Mouse (Mus musculus): Measurements from ENCODE around the gene Hdgfl1.

The Hdgfl1 gene

DNA sequence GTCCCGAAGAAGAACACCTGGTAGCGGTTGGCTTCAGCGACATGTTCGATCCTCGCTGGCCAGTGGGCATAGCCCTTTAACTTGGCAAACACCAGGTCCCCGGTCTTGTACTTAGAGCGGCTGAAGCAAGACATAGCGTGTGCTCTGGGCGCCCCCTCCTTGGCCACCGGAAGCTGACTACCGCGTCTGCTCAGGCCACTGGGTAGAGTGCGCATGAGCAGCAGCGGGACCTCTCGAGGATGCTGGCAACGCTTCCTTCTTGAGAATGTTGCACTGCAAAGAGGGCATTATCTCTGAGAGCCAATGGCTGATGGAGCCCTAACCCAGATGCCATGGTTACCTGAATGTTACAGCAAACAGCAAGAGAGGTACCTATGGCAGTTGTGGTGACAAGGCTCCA lies at the start of gene Hdgfl1:
Hdgfl1 (minus strand) TSS at position 211 of the 400 bp plus-strand sequence.
- DNase-seq, result no peak

GRCm38 (mm10) chr13:26795460-26795859 lies 25.5 kb upstream of the Hdgfl1 start:
- no peak for DNase-seq

DNA sequence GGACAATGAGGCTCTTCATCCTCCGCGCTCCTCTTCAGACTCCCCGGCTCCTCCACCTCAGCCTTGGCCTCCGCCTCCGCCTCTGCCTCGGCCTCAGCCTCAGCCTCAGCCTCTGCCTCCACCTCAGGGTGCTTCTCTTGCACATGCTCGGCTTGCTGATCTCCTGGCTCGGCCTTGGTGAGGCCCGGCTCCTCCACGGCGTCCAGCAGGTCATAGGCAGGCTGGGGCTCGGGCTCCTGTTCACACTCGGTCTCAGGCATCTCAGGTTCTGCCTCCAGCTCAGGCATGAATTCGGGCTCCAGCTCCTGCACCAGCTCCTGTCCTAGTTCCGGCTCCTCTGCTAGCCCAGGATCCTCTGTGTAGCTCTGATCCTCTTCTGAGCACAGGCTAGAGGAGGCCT lies 541 bp downstream of the Hdgfl1 start:
- DNase-seq, result no peak

DNA sequence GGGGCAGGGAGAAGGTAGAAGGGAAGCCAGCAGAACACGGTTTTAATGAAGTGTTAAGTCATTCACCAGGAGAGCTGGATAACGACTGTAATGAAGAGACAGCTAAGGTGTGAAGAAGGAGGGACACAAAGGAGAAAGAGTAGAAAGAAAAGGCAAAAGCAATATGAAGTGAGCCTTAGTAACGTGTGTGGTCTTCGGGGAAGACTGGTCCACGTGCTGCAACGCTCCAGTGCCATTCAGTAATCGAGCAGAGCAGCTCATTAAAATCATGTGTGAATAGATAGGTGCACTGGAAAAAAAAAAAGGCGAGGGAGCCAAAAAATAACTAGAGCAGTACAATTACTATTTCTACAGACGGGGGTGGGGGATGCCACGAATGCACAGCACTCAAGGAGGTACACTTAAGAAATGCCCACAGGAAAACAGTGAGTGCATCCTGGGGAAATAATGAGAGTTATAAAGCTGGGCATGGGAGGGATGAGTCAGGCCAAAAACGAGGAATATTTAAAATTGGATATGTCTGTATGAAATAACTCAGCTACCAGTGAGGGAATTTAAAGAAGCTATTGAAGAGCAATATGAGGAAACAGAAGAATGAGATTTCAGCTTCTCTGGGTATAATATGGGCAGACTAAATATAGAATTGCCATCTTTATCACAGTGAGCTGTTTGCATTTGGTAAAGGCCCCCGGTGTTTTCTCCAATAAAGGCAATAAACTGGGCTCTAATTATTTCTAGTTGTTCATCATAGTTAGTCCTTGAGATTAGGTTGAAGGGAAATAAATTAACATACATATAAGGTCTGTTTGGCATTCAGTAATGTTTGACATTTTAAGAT lies 7.8 kb downstream of the Hdgfl1 start:
- DNase-seq, result no peak

GRCm38 (mm10) chr13:26752863-26753262 lies 17.1 kb downstream of the Hdgfl1 start:
- no peak for DNase-seq

GRCm38 (mm10) chr13:26752414-26752813 lies 17.6 kb downstream of the Hdgfl1 start:
- DNase-seq, result no peak

GRCm38 (mm10) chr13:26745760-26746457 lies 24.1 kb downstream of the Hdgfl1 start:
- no peak for DNase-seq

- no peak for DNase-seq
Measured at GRCm38 (mm10) chr13:26745059-26745759, 24.8 kb downstream of the Hdgfl1 start.

DNA sequence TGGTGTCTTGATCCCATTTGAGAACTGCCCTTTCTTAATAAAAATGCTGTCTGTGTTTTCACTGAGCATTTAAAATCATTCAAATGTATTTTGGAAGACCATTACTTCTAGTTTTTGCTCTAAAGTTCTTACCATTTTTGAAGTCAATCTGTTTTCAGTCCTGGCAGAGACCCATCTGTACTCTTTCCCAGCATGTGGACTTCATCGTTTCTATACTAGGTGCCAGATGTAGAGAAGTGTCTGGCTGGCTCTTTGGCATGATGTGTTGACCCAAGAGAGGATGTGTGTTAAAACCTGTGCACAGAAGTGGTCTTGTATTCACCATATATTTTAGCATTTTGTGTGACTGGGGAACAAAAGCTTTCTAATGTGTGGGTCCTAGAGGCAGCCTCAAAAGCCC lies 25.9 kb downstream of the Hdgfl1 start:
- no peak for DNase-seq

GRCm38 (mm10) chr13:26734981-26735380 lies 35.0 kb downstream of the Hdgfl1 start:
- DNase-seq, result no peak

- DNase-seq, result no peak
Measured at GRCm38 (mm10) chr13:26724250-26724649, 45.7 kb downstream of the Hdgfl1 start.

GRCm38 (mm10) chr13:26721333-26721732 lies 48.6 kb downstream of the Hdgfl1 start:
- no peak for DNase-seq

DNA sequence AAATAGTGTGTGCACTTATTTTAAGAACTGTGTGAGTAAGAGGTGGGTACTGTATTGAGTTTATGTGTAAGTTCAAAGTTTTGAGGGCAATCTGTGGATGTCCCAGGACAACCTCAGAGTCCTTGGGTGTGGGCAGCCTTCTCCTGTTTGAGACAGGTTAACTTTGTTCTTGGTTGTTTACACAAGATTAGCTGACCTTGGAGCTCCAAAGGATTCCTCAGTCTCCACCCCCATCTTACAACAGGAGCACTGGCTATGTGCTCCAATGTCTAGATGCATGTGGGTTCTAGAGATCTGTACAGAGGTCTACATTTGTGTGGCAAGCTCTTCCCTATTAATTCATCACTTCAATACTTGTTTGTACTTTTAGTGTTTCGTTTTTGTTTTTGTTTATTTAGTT lies 49.0 kb downstream of the Hdgfl1 start:
- DNase-seq, result no peak

DNA sequence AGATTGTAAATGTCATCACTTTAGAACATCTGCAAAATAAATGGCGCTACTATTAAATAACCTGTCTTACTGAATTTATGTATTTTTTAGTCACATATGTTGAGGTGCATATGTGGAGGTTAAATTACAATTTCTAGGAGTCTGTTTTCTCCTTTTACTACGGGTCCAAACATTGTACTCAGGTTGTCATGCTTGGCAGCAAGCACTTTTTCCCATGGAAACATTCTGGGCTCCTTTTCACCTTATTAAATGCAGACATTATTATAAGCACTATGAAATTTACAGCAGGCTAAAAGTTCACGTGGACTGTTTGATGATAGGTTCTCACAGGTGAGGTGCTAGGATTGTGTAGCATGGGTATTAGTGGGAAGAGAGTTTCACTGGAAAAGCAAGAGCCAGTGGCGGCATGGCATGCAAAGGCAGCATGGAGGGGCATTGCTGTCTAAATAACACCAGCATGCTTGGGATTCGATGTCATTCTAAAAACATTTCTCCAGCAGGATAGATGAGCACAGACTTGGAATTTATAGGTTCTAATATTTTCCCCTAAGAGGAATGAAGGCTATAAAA lies 50.7 kb downstream of the Hdgfl1 start:
- no peak for DNase-seq

All from right cerebral cortex, adult 18-20 months (tissue).